Mouse (Mus musculus) right cerebral cortex, adult 18-20 months (tissue): ENCODE measurements around the gene Rgma.

Experiments used
- DNase-seq: peaks from one replicate; pipeline ENCODE4 v3.0.0; 2022; ENCODE audit warnings: mixed read lengths

The Rgma gene

GRCm38 (mm10) chr7:73375257-73376100 lies at the start of gene Rgma:
Gene Rgma (plus strand): TSS chr7:73375509.
- DNase-seq: peak; percentile 63

GRCm38 (mm10) chr7:73326236-73326635 lies 49.1 kb upstream of the Rgma start:
- DNase-seq: no peak

DNA sequence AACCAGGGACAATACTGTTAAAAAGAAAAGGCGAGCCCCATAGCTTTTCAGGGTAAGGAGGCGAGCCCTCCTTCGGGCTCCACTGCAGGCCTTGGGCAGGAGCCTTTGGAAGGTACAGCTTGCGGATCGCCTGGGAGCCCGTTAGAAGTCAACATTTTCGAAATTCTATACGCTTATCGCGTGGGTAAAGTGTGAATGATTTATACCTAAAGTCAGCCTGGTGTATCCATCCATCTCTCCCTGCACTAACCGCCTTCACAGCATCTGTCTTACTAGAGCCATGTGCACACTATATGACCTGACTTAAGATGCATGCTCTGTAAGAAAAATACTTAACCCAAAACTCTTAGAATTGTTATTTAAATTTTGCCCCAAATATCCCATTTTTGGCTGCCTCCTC lies 48.6 kb upstream of the Rgma start:
- peak; percentile 65 for DNase-seq

DNA sequence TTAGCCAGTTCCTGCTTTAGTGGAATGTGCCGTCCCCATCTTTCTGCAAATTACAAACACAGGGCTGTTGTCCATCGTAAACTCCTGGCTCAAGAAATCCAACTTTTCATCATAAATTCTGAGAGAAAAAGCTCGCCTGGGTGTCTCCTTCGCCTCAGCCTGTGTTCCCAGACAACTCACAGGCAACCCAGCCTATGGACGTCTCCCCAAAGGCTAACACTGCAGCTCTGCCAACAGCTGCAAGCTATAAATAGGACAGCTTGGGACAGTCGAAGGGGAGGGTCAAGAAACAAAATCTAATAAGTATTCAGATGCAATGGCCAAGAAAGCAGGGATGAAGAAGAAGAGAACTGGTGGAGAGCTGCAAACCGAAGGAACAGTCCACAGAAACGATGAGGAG lies 48.1 kb upstream of the Rgma start:
- no peak for DNase-seq

- DNase-seq: no peak
Observed at GRCm38 (mm10) chr7:73327652-73328051, 47.7 kb upstream of the Rgma start.

DNA sequence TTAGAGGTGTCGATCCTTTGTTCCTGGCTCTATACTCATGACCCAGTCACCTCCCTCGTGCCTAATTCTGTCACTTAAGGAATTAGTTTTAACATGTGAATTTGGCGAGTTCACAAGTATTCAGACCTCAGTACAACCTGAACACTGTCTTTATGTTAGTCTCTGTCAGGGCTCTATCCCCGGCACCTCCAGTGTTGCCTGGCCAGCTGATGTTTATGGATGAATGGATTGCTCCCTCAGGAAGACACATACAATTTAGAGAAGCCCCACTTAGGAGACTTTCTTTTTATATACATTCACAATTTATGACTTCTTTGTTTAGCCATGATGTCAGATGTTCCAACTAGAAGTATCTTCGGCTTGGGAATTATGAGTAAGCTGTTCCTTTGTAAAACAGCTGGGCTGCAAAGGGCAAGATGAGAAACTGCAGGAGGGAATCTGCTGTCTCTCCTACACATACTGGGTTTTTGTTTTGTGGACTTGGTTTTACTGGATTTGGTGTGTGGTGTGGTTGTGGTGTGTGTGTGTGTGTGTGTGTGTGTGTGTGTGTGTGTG lies 46.6 kb upstream of the Rgma start:
- no peak for DNase-seq

DNA sequence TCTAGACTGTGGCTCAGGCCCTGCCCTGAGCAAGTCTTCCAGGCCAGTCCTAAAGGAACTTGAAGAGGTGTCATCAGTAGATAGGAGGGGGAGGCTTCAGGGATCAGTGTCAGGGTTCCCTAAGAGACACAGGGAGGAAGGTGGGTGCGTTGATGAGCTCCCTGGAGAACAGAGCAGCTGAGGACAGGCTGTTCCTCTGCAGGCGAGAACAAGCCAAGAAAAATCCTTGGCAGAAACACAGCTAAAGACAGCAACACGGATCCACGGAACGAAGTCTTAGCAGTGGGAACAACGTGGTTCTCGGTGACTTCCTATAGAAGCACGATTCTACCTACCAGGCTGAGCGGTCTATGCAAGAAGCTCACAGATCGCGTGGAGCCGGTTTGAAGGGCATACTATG lies 44.6 kb upstream of the Rgma start:
- DNase-seq: peak; percentile 80

DNA sequence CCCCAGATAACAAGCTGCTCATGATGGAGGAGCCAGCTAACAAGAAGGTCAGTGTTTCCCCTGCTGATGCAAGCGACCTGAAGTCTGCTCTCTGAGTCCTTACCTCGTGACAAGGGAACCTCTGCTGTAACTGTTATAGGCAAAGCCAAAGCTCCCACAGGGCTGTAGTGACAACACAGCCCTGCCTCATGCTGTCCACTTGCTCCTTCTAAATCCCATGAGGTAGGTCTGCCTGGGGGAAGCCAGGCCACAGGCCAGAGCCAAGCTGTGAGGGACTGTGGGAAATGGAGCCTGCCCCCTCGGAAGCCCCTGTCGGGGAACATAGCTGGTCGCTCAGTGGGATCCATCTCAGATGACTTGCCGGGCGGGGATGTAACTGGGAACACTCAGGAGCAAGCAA lies 43.7 kb upstream of the Rgma start:
- no peak for DNase-seq

GRCm38 (mm10) chr7:73333398-73333988 lies 41.8 kb upstream of the Rgma start:
- DNase-seq: no peak

DNA sequence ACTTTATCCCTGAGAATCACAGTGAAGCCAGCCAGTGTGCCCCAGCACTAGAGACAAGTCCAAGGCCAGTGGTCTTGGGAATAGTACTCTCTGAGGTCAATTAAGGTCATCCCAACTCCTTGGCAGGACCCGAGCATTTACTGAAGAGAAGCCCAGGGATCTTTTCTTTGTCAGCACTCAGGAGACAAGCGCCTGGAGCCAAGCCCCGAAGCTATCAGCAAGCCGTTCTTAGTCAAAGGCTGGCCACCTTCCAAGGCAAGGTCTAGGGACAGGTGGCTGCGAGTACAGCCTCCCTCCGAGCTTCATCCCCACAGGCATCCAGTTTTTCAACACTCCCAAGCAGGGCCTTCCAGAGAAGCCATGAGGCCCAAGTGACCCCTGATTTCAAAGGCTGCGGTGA lies 40.4 kb upstream of the Rgma start:
- DNase-seq: no peak

GRCm38 (mm10) chr7:73336380-73336779 lies 38.9 kb upstream of the Rgma start:
- DNase-seq: no peak

- DNase-seq: no peak
Observed at GRCm38 (mm10) chr7:73338353-73338752, 37.0 kb upstream of the Rgma start.

DNA sequence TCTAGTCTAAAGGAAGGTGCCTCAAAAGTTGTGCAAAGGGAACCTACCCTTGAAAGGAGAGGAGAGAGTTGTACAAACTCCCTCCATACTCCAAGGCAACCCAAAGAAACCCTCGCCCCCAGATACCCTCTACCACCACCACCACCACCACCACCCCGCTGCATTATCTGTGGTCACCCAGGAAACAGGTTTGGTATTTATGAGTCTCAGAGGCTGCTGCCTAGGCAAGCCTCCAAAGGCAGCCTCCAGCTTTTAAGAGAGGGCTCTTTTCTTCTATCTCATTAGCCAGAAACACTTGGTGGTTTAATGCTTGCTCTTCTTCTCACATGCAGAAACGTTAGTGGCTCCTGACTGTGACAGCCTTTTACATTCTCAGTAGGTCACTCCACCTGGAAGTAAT lies 31.5 kb upstream of the Rgma start:
- no peak for DNase-seq

DNA sequence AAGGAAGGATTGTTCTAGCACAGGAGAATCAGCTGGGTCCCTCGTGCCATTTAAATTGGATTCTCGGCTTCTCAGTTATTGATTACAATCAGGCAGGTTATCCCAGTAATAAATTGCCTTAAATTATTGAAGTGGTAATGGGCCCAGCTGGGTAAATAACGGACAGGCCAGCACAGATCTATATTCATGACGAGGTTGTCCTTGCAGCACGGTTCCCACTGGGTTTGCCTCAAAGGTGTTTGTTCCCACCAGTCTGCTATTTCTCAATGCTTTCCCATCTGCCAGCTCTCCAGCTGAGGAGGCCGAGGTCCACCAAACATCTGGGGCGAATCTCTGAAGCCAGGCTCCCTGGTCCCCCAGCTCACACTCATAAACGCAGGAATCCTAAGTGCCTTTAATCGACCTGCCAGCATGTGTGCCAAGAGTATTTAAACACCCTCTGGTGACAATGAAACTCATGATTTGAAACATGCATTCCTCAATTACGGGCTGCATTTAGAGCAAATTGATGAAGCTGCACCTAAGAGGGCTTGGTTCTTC lies 26.7 kb upstream of the Rgma start:
- DNase-seq: no peak

DNA sequence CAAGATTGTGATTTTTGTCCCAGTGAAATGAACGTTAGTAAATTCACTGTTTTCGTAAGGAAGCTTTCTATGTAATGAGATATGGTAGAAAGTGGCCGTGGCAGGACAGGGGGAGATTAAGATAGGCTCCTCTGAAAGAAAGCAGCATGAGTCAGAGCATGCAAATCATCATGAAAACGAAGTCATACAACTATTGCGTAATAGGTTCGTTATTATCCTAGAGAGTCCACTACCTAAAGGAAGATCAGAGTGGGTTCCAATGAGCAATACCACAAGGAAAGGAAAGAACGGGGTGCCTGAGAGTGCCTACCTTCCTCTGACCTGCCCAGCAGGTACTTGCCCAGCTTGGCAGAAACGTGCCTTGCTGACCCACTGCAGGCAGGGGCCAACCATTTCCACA lies 26.2 kb upstream of the Rgma start:
- DNase-seq: no peak

GRCm38 (mm10) chr7:73355229-73355628 lies 20.1 kb upstream of the Rgma start:
- no peak for DNase-seq

GRCm38 (mm10) chr7:73356901-73357300 lies 18.4 kb upstream of the Rgma start:
- DNase-seq: no peak

- no peak for DNase-seq
Observed at GRCm38 (mm10) chr7:73357626-73358025, 17.7 kb upstream of the Rgma start.

DNA sequence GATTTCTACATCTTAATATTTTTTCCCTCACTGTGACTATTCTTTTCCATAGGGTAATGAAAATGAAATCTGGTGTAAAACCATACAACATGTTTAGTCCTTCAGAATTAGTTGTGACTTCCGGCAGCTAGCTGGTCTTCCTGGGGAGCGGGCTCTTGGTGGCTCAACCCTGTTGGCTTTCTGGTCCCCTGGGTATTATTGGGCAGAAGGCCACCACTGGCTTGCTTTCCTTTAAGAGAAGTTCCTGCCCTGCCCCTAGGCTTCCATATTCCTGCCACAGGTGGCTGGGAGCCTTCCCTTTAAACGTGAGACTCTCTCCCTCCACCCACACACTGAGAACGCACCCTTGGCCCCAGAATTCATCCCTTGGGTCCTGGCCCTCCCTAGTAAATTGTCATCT lies 9.8 kb upstream of the Rgma start:
- DNase-seq: no peak

- peak; percentile 16 for DNase-seq
Observed at GRCm38 (mm10) chr7:73365965-73366364, 9.3 kb upstream of the Rgma start.

DNA sequence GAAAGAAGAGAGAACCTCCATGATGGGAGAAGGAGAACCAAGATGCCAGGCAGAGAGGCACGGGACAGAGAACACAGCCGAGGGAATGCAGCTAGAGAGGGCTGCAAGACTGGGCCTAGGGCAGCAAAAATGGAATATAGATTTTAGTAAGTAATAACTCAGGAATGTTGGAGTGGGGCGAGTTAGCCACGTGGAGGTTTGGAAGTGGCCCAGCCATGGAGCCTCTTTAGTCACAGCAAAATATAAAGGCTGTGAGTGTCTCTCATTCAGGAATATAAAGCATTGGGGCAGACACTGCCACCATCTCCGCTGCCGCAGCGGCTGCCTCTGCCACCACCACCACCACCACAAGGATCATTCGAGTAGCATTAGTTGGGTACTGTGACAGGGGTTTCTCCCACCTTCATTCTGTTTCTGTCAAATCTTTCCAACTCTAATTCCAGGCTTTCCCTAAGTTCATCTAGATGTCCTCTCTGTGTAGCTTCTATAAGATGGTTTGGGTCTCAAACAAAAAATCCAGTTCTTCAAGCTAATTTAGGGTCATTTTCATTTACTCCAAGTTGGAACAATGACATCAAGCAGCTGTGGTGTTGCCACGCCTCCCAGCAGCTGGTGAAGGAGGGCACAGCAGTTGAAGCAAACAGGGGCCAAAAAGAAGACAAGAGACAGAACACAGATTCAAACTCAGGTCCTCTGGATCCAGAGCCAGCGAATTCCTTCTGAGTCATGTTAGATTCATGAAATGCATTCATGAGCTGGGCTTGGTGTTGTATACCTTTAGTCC lies 7.4 kb upstream of the Rgma start:
- no peak for DNase-seq

- DNase-seq: no peak
Observed at GRCm38 (mm10) chr7:73369992-73370391, 5.3 kb upstream of the Rgma start.
